Mouse (Mus musculus) lung, adult 2 months (tissue): ENCODE measurements around the gene Pdzrn3.

ENCODE experiments used
- CTCF ChIP-seq: fragments of 200-500 bp; IDR thresholded peaks from 2 replicates; pipeline ENCODE4 v1.5.1; 2011; ENCODE audit warnings: mild to moderate bottlenecking, low read length, control low read depth; ENCODE audit not compliant: insufficient read depth
- POLR2A ChIP-seq: fragments of 200-500 bp; IDR thresholded peaks from 2 replicates; pipeline ENCODE4 v1.6.1; 2011; ENCODE audit warnings: low read depth, mild to moderate bottlenecking, control low read depth, low read length, borderline replicate concordance; ENCODE audit errors: extremely low read depth

- no peak for TF ChIP-seq CTCF
- TF ChIP-seq POLR2A = no peak
Measured at GRCm38 (mm10) chr6:101363904-101364303, 13.8 kb downstream of the Pdzrn3 start.
